1 mouse cellular context compared by ENCODE assay signal in the genomic region with DNA sequence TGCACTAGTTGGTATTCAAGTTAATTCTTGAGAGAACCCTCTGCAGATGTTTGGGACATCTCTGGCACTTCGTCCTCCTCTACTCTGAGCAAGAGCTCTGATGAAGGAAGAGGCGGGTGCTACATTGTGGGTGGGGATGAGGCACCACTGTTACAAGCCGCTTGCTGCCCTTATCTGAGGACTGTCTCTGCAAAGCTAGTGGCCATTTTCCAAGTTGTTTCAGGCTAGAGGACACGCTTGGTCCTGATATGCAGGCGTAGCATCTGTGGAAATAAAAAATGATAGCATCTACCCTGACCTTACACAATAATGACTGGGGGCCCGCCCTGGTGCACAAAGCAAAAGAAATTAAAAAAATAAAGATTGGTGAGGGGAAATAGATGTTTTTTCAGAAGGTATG.
TF ChIP-seq lines count a peak whose summit lies in the region.

No protein-coding gene starts in this region.

TF ChIP-seq in MEL, 35 proteins besides CTCF, POLR2A, EP300 and RAD21:
- no peak for TF ChIP-seq ZNF384 (IDR thresholded peaks at IDR 0.05; ENCODE audit: low read depth, low read length)
- peak; percentile 41; the same call in 1 of the 2 replicates for TF ChIP-seq TCF12 (IDR thresholded peaks at IDR 0.05; ENCODE audit: low read depth, low read length)
- TF ChIP-seq SIN3A (IDR thresholded peaks at IDR 0.05; ENCODE audit: low read length) = 0 out of 2 replicates have a peak, but pooled peaks have one; percentile 27
- TF ChIP-seq CHD2 (IDR thresholded peaks at IDR 0.05; ENCODE audit: low read length) = no peak
- TF ChIP-seq RCOR1 (IDR thresholded peaks at IDR 0.05; ENCODE audit: low read depth, low read length) = no peak
- 0 out of 2 replicates have a peak, but pooled peaks have one; percentile 37 for TF ChIP-seq GATA1 (IDR thresholded peaks at IDR 0.05; ENCODE audit: low read depth, low read length)
- TF ChIP-seq ETS1 (IDR thresholded peaks at IDR 0.05; ENCODE audit: low read depth, low read length) = 0 out of 2 replicates have a peak, but pooled peaks have one; percentile 27
TF ChIP-seq in MEL: peak in this region for 4.
